Mouse (Mus musculus) left cerebral cortex, adult 8-10 months (tissue): ENCODE data around the gene Gm20517. TPM values are rescaled to one million over a fixed set of nuclear protein-coding genes. Genes with fewer than 3 reads are reported as not detected.
"Not testable (repeated sequence)": the region's sequence is repeated elsewhere in the genome, so short reads cannot be mapped to it uniquely, and the experiment has no call there.

Experiments used
- DNase-seq, 2 experiments: peaks; one replicate each; pipeline ENCODE4 v3.0.0; 2022; ENCODE audit warnings: low spot score in 2 of 2
- total RNA-seq, 4 experiments: library from RNA; stranded (reverse); gene quantifications; 2 replicates each; pipeline ENCODE4 v1.2.4; 2022

Gene Gm20517
- total RNA-seq, 4 experiments from 2014 or later = 3.8 to 9.6 (median 6.6) TPM

DNA sequence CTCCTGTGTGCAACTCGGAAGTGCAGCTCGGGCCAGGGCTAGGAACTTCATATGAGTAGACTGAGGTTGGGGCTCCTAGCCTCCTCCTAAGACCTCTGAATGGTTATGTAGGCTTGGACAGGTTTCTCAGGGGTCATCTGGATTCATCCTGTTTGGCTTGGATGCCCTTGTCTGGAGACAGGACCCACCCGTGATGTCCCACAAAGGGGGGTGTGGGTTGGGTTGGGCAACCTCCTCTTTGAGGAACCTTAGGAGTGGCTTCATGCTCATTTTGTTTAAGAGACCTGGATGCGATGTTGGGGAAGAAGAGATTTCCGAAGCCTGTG is 14.6 kb upstream of the Gm20517 start:
- no peak for DNase-seq

DNA sequence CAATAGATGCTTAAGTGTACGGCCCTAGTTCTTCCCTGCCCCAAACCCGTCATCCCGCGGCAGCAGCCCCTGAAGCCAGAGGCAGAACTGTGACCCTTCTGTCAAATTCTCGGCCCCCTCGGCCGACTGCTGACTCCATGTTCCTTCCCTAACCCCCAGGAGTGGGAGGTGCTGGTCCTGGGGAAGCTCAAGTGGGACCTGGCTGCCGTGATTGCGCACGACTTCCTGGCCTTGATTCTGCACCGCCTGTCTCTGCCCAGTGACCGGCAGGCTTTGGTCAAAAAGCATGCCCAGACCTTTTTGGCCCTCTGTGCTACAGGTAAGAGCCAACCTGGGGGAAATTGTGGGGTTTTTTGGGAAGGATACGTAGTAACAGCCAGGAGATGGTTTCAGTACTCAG is 14.1 kb upstream of the Gm20517 start:
- DNase-seq = no peak

DNA sequence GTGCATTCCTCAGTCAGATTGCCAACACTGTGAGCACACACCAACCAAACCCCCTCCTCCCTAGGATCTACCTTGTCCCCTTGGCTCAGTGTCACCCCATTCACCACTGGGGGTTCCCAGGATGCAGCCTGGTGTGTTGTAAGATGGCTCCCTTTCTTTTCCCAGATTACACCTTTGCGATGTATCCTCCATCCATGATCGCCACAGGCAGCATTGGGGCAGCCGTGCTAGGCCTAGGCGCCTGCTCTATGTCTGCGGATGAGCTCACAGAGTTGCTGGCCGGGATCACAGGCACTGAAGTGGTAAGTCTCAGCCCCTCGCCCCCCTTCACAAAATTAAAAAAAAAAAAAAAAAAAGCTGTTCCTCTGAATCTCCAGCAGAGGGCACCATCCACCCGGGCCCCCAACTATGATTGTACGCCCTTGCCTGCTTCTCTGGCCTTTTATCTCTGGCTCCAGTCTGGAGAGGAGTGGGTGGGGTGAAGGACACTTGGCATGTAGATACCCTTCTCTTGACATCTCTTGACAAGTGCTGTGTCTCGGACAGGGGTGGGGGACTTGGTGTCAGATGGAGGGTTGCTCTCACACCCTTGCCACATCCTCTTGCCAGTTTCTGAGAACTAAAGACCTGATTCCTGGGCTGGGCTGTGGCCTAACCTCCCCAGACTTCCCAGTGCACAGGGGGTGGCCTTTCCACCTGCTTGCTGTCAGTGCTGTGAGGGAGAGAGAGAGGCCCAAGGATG is 13.4 kb upstream of the Gm20517 start:
- no peak for DNase-seq

- DNase-seq = not testable (repeated sequence)
Measured at GRCm38 (mm10) chr17:47598580-47599304, 12.6 kb upstream of the Gm20517 start.

DNA sequence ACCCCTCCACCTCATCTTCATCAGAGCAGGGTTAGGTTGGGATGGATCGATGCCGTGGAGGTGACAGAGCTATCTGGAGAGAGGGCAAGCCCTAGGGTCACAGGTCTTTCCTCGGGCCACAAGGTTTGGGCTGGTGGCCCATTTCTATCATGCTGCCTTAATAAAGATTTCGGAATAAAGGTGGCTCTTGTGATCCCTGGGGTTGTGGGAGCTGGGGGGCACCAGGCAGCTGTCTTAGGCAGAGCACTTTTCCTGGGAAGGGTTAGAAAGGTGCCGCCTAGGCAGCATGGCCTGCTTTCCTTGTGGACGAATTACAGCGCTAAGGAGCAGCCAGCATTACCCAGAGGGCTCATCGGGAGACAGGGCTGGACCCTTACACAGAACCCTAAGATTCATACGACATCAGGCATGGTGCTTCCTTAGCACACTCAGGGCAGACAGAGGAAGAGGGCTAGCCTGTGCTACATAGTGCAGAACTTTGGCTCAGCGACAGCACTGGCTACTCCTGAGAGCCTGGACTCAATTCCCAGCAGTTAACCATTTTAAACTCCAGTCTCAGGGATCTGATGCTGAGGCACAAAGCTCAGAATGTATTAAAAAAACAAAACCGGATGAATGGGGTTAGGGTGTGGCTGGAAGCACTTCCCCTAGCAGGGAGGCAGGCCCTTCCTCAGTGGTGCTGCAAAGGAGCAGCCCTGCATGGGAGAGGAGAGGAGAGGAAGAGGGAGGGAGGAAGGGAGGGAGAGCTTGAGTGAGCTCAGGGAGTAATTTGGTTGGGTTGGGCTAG is 11.7 kb upstream of the Gm20517 start:
- DNase-seq = no peak

DNA sequence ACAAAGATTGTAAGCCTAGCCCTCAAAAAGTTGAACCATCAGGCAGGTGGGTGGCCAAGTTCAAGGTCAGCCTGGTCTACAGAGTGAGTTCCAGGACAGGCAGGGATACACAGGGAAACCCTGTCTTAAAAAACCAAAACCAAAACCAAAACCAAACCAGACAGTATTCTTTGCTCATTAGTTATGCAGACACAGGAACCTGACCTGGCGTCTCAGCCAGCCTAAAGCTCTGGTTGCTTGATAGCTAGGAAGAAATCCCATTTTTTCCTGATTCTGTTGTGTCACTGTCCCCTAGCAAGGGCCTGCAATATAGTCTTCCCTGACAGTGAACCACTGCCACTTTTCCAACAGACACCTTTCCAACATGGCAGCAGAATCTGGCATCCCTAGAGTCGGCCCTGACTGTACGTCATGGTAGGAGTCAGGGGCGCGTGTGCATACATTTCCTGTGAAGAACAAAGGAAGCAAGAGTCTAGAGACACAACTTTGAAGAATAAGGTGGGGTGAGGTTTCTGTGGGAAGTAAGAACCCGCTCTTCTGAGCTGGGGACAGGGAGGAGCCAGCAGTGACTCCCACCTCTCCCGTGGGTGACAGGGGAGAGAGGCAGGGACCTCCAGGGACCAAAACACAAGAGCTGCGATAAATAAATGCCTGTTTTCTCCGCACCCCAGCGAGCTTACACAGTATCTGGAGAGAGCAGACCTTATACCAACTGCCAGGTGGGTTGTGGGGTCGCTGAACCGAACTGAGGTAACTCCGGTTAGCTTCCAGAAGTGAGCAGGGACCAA is 10.6 kb upstream of the Gm20517 start:
- DNase-seq = no peak

DNA sequence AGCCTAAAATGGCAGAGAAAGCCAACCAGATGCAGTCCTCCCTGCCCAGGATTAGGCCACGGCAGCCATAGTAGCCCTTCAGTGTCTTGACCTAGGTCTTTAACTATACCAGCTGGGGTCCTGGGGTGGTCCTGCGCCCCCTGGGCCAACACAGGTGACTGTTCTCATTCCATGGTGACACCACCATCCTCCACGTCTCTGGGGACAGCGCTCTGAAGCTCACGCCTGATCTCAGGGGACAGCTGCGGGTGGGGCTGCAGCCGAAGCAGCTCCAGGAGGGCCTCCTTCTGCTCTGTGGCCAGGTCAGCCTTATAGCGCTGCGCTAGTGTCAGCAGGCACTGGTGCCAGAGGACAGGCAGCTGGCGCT is 10.0 kb upstream of the Gm20517 start:
- DNase-seq = no peak

GRCm38 (mm10) chr17:47602289-47602688 is 9.1 kb upstream of the Gm20517 start:
- DNase-seq = no peak

DNA sequence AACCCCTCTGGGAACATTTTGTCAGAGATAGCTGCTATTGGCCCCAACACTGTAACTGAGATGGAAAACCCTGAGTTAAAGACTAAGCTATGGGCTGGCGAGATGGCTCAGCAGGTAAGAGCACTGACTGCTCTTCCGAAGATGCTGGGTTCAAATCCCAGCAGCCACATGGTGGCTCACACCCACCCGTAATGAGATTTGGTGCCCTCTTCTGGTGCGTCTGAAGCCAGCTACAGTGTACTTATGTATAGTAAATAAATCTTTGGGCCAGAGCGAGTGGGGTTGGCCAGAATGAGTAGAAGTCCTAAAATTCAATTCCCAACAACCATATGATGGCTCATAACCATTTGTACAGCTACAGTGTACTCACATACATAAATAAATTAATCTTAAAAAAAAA is 5.2 kb upstream of the Gm20517 start:
- no peak for DNase-seq

DNA sequence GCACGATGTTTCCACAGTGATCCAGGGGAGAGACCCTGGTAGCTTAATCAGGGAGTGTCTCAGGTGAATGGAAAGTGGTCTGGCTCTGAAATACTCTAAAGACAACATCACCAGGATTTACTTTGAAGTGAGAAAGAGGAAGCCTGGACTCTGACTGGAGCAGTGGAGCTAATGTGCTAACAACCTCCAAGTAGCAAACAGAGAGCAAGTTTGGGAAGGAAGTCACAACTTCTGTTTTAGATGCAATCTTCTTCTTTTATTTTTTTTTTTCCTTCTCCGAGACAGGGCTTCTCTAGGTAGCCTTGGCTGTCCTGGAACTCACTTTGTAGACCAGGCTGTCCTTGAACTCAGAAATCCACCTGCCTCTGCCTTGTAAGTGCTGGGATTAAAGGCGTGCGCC is 2.2 kb upstream of the Gm20517 start:
- DNase-seq = no peak

DNA sequence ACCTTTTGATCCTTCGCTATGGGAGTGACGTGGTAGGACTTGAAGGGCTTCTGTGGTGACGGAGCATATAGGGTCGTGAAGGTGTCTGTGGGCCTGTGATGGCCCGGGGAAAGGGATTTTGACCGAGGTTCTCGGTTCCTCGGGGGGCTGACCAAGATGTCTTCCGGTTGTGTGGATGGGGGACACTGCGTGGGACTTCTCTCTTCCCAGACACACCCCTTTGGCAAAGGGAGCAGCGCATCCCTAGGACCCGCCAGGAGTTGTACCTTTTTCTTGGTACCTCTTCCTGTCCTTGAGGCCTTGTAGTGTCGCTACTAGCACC is 233 bp downstream of the Gm20517 start:
- no peak for DNase-seq

DNA sequence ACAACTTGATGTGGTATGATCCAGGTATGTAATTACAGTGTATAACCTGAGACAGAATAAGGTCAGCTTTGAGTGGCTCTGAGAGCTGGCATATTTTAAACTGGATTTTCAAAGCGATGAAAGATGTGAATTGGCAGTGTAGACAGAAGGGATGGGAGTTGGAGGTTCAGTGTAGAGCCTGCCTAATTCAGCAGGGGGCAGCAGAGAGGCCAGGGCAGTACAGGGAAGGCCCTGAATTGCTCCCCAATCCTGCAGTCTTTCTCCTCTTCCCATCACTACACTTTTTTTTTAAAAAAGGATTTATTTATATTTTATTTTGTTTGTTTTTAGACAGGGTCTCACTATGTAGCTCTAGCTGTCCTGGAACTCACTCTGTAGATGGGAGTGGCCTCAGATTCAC is 2.6 kb downstream of the Gm20517 start:
- DNase-seq = no peak

DNA sequence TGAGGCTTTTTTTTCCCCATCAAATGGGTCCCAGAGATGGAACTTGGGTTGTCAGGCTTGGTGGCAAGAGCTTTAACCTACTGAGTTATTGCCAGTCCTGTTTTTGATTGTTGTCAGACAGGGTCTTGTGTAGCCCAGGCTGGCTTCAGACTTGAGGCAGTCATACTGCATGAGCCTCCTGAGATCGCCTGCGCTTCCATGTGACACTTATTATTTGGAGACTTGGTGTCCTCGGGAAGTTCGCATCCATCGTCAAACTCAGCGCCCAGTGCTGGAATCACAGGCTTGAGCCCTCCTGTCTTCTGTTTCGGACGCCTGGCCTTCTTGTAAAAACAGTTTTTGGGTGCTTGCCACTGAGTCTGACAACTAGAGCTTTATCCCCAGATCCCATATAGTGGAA is 4.7 kb downstream of the Gm20517 start:
- no peak for DNase-seq

GRCm38 (mm10) chr17:47616652-47617051 is 5.3 kb downstream of the Gm20517 start:
- no peak for DNase-seq

DNA sequence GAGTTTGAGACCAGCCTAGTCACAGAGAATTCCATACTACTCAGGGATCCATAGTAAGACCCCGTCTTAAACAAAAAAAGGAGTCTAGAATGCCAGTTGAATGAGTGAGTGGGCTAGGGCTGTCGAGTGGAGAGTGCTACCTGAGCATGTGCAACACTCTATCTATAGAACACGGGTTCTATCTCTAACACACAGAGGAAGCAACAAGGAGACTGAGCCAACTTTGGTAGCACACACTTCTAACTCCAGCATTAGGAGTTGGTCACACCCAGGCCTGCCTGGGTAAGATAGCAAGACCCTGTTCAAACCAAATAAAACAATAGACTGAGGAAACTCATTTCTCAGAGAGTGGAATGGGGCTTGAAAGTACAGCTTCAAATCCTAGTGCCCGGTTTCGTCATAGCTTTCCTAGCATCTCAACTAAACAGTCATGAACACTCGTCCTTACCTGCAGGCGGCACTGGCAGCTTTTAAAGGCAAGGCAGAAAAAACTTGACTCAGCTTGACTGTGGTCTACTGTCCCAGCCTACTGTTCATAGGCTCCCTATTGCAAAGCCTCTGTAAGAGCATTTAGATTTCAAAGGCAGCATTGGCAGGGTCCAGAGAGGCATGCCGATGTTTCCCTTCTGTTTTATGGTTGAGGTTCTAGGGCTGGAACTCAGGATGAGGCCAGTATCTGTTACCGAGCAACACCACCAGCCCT is 6.4 kb downstream of the Gm20517 start:
- DNase-seq = no peak

- DNase-seq = no peak
Measured at GRCm38 (mm10) chr17:47618556-47619311, 7.3 kb downstream of the Gm20517 start.

GRCm38 (mm10) chr17:47622912-47623554 is 11.6 kb downstream of the Gm20517 start:
- no peak for DNase-seq

DNA sequence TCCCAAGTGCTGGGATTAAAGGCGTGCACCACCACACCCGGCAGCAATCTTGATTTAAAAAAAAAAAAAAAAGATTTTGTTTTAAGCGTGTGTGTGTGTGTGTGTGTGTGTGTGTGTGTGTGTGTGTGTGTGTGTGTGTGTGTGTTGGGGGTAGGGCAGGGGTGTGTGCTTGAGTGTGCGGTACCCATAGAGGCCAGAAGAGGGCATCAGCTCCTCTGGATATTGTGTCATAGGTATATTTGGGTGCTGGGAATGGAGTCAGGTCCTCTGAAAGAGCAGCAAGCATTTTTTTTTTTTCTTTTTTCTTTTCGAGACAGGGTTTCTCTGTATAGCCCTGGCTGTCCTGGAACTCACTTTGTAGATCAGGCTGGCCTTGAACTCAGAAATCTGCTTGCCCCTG is 13.2 kb downstream of the Gm20517 start:
- DNase-seq = not testable (repeated sequence)

DNA sequence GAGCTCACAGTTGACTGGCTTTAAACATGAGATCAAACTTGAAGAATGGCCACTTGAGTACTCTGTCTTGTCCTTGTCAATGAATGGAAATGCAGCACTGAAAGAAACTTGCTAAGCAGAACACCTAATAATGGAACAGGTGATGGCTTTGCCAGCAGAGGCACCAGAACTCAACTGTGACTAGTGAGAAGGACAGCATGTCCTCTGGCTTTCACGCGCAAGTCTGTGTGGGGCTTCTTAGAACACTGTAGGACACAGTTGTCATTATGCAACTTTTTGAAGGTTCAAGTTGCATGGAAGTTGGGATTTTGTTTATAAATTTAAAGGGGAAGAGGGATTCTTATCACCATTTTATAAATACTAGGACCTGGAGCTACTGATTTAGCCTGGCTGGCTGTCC is 13.7 kb downstream of the Gm20517 start:
- no peak for DNase-seq

DNA sequence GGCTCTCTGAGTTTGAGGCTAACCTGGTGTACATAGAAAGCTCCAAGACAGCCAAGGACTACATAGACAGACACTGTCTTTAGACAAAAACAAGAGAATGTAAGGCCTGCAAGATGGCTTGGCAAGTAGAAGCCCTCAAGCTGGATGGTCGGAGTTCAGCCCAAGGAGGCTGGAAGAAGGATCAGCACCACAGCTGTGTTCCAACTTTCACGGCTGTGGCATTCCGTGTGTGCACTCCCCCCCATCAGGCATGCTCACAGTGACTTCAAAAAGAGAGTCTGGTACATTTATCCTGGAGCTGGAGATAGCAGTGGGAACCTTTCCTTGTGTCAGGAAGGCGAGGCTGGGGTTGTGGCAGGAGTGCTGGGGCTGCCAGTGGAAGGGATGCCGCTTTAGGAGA is 14.6 kb downstream of the Gm20517 start:
- DNase-seq = no peak
